Comparison of ENCODE assay signal across 31 mouse cellular contexts in genomic region chr17:50098297-50098696, GRCm38 (mm10).
DNase-seq lines count a peak whose midpoint lies in the region; ATAC-seq and TF ChIP-seq lines count a peak whose summit lies in the region.
"Had no signal": no experiment of that assay in that cellular context is flagged by ENCODE, and none has a peak within 500 bp of the region (broad histone marks: within the 10 kb centered on the region; RNA-seq: fewer than 3 reads in every experiment).

No protein-coding gene starts in this region.

- TF ChIP-seq POLR2A in CH12.LX (IDR thresholded peaks at IDR 0.05; ENCODE audit: low read depth, low read length): no peak

- DNase-seq in CH12.LX (ENCODE audit: extremely low read depth): no peak
- DNase-seq in splenic B cell, adult 2 months (ENCODE audit: low read depth, low spot score): peak; percentile 36
- no peak for DNase-seq in adrenal gland, adult 8-10 months
- DNase-seq in limb, embryonic 10.5 days (ENCODE audit: low spot score): no peak
- DNase-seq: adrenal gland, postnatal 10 days; cerebellum, adult 11-12 months; cerebellum, adult 9-11 months; gastrocnemius, adult 2 months; gastrocnemius, postnatal 36 days; heart, adult 2 months; heart, postnatal 10 days; kidney, adult 18-20 months; kidney, postnatal 4 days; liver, embryonic 13.5 days; lung, embryonic 14.5 days; lung, postnatal 14 days; right cerebral cortex, adult 18-20 months had no signal

- H3K9ac ChIP-seq in neural tube, embryonic 14.5 days (replicated peaks; ENCODE audit: low read depth, low read length): no peak overlapping the region
- no peak overlapping the region for H3K9ac ChIP-seq in neural tube, embryonic 15.5 days (replicated peaks)
- no peak overlapping the region; the same call in 1 of the 2 replicates for H3K9ac ChIP-seq in CH12.LX (ENCODE audit: insufficient read depth, low read depth)
- H3K9ac ChIP-seq: embryonic facial prominence, embryonic 13.5 days; heart, embryonic 13.5 days; hindbrain, embryonic 15.5 days; limb, embryonic 15.5 days; liver, embryonic 13.5 days; lung, embryonic 14.5 days; midbrain, embryonic 13.5 days; stomach, embryonic 15.5 days had no signal

- no peaks in the 10 kb centered on the region for H3K36me3 ChIP-seq in neural tube, embryonic 14.5 days (ENCODE audit: control insufficient read depth, insufficient read depth, low read length)
- no peaks in the 10 kb centered on the region for H3K36me3 ChIP-seq in neural tube, embryonic 15.5 days
- peaks cover 34 to 86% of the 10 kb centered on the region in 2 experiments for H3K36me3 ChIP-seq in CH12.LX (replicated peaks in 1 of 2; ENCODE audit: control insufficient read depth in 1 of 2, insufficient read depth in 1 of 2, low read length in 1 of 2)
- no peaks in the 10 kb centered on the region for H3K36me3 ChIP-seq in splenic B cell, adult 2 months (ENCODE audit: control insufficient read depth, insufficient read depth, low read length, poor library complexity, severe bottlenecking)
- H3K36me3 ChIP-seq in limb, embryonic 10.5 days: no peaks in the 10 kb centered on the region
- H3K36me3 ChIP-seq: embryonic facial prominence, embryonic 13.5 days; forebrain, embryonic 10.5 days; heart, embryonic 13.5 days; hindbrain, embryonic 10.5 days; hindbrain, embryonic 15.5 days; limb, embryonic 15.5 days; liver, embryonic 13.5 days; midbrain, embryonic 13.5 days; stomach, embryonic 15.5 days had no signal

- ATAC-seq in neural tube, embryonic 14.5 days (ENCODE audit: low read depth): 0 out of 2 replicates have a peak, but pooled peaks have one; percentile 11
- no peak for ATAC-seq in neural tube, embryonic 15.5 days (ENCODE audit: low FRiP score)
- peak; percentile 16 for ATAC-seq in granulocyte monocyte progenitor cell, adult 5-6 weeks (replicated peaks; ENCODE audit: poor library complexity, severe bottlenecking)
- ATAC-seq: activated CD4-positive, CD25-positive, alpha-beta regulatory T cell, adult 4 months; forebrain, embryonic 16.5 days; midbrain, embryonic 13.5 days had no signal

- H3K79me2 ChIP-seq in CH12.LX (replicated peaks; ENCODE audit: control insufficient read depth, extremely low read depth, insufficient read depth, poor library complexity, severe bottlenecking): peaks cover 87% of the 10 kb centered on the region

- no peak overlapping the region for H3K4me3 ChIP-seq in neural tube, embryonic 14.5 days (ENCODE audit: low read depth, low read length)
- H3K4me3 ChIP-seq in neural tube, embryonic 15.5 days (replicated peaks): no peak overlapping the region
- peak overlapping the region in 1 of 3 experiments; percentile 20 for H3K4me3 ChIP-seq in CH12.LX (replicated peaks in 1 of 3; ENCODE audit: low read depth in 2 of 3, low read length in 2 of 3, poor library complexity in 1 of 3)
- H3K4me3 ChIP-seq in limb, embryonic 10.5 days: no peak overlapping the region
- H3K4me3 ChIP-seq: embryonic facial prominence, embryonic 13.5 days; forebrain, embryonic 10.5 days; gastrocnemius, adult 2 months; heart, adult 2 months; heart, embryonic 13.5 days; hindbrain, embryonic 10.5 days; hindbrain, embryonic 15.5 days; limb, embryonic 15.5 days; liver, embryonic 13.5 days; megakaryocyte, embryonic 14.5 days; midbrain, embryonic 13.5 days; stomach, embryonic 15.5 days had no signal

- no peaks in the 10 kb centered on the region for H3K9me3 ChIP-seq in neural tube, embryonic 14.5 days (ENCODE audit: control insufficient read depth, low read length)
- H3K9me3 ChIP-seq in neural tube, embryonic 15.5 days (replicated peaks): no peaks in the 10 kb centered on the region
- no peaks in the 10 kb centered on the region for H3K9me3 ChIP-seq in CH12.LX (replicated peaks; ENCODE audit: low read length)
- H3K9me3 ChIP-seq in limb, embryonic 10.5 days (replicated peaks): no peaks in the 10 kb centered on the region
- H3K9me3 ChIP-seq: embryonic facial prominence, embryonic 13.5 days; forebrain, embryonic 10.5 days; heart, embryonic 13.5 days; hindbrain, embryonic 10.5 days; hindbrain, embryonic 15.5 days; limb, embryonic 15.5 days; liver, embryonic 13.5 days; megakaryocyte, embryonic 14.5 days; midbrain, embryonic 13.5 days; stomach, embryonic 15.5 days had no signal

- peak; percentile 41; the same call in 1 of the 2 replicates for TF ChIP-seq EP300 in CH12.LX (IDR thresholded peaks at IDR 0.05; ENCODE audit: low read length)

- H3K4me1 ChIP-seq in neural tube, embryonic 14.5 days (ENCODE audit: control insufficient read depth, insufficient read depth, low read length): no peaks in the 10 kb centered on the region; the same call in 1 of the 2 replicates
- peaks cover 14% of the 10 kb centered on the region for H3K4me1 ChIP-seq in neural tube, embryonic 15.5 days
- peaks cover 37 to 88% of the 10 kb centered on the region in 2 experiments for H3K4me1 ChIP-seq in CH12.LX (ENCODE audit: control insufficient read depth in 1 of 2, insufficient read depth in 2 of 2)
- H3K4me1 ChIP-seq in limb, embryonic 10.5 days: 0 out of 2 replicates have a peak, but pooled peaks cover 5% of the 10 kb centered on the region
- H3K4me1 ChIP-seq: limb, embryonic 15.5 days; megakaryocyte, embryonic 14.5 days; stomach, embryonic 15.5 days had no signal

- WGBS in neural tube, embryonic 14.5 days: 88% methylated on average over 6 of the region's 6 CpGs
- 91% methylated on average over 6 of the region's 6 CpGs for WGBS in neural tube, embryonic 15.5 days
- WGBS in limb, embryonic 10.5 days: 93% methylated on average over 6 of the region's 6 CpGs

- H3K4me2 ChIP-seq in neural tube, embryonic 14.5 days (ENCODE audit: low read depth, low read length): no peak overlapping the region
- H3K4me2 ChIP-seq in neural tube, embryonic 15.5 days: no peak overlapping the region
- H3K4me2 ChIP-seq in CH12.LX (ENCODE audit: insufficient read depth, low read depth, poor library complexity, severe bottlenecking): peak overlapping the region; percentile 48
- H3K4me2 ChIP-seq: embryonic facial prominence, embryonic 13.5 days; heart, embryonic 13.5 days; hindbrain, embryonic 15.5 days; limb, embryonic 15.5 days; liver, embryonic 13.5 days; lung, embryonic 14.5 days; midbrain, embryonic 13.5 days; stomach, embryonic 15.5 days had no signal

- TF ChIP-seq RAD21 in CH12.LX (IDR thresholded peaks at IDR 0.05; ENCODE audit: low read depth, low read length): no peak

- in situ Hi-C loops in CH12.LX (cut with MboI; ENCODE audit: low pct_ligation_motif_present, low pct_unique_long_range_greater_than_20kb, low sequenced_read_pairs): no loop called here

- H3K27ac ChIP-seq in neural tube, embryonic 14.5 days (ENCODE audit: low read depth, low read length): no peak overlapping the region
- H3K27ac ChIP-seq in neural tube, embryonic 15.5 days (replicated peaks): no peak overlapping the region
- peak overlapping the region; percentile 75 for H3K27ac ChIP-seq in CH12.LX (ENCODE audit: insufficient read depth, low read depth)
- no peak overlapping the region for H3K27ac ChIP-seq in limb, embryonic 10.5 days
- H3K27ac ChIP-seq: embryonic facial prominence, embryonic 13.5 days; forebrain, embryonic 10.5 days; gastrocnemius, adult 2 months; heart, adult 2 months; heart, embryonic 13.5 days; hindbrain, embryonic 10.5 days; hindbrain, embryonic 15.5 days; limb, embryonic 15.5 days; liver, embryonic 13.5 days; midbrain, embryonic 13.5 days; stomach, embryonic 15.5 days had no signal

- no peaks in the 10 kb centered on the region for H3K27me3 ChIP-seq in neural tube, embryonic 14.5 days (ENCODE audit: control insufficient read depth, insufficient read depth, low read length)
- H3K27me3 ChIP-seq in neural tube, embryonic 15.5 days (replicated peaks): no peaks in the 10 kb centered on the region
- no peaks in the 10 kb centered on the region for H3K27me3 ChIP-seq in CH12.LX (replicated peaks)
- no peaks in the 10 kb centered on the region for H3K27me3 ChIP-seq in splenic B cell, adult 2 months (ENCODE audit: control insufficient read depth, insufficient read depth, low read length, poor library complexity, severe bottlenecking)
- no peaks in the 10 kb centered on the region for H3K27me3 ChIP-seq in limb, embryonic 10.5 days (ENCODE audit: low read depth, poor library complexity, severe bottlenecking)
- H3K27me3 ChIP-seq: embryonic facial prominence, embryonic 13.5 days; heart, embryonic 13.5 days; hindbrain, embryonic 15.5 days; limb, embryonic 15.5 days; liver, embryonic 13.5 days; midbrain, embryonic 13.5 days; stomach, embryonic 15.5 days had no signal

- no peak for TF ChIP-seq CTCF in CH12.LX (conservative IDR thresholded peaks at IDR 0.05 in 1 of 2, IDR thresholded peaks at IDR 0.05 in 1 of 2; ENCODE audit: low read depth in 2 of 2, low read length in 2 of 2)

- dilution Hi-C loops in CH12.LX (cut with MboI; ENCODE audit: extremely low pct_ligation_motif_present, extremely low pct_unique_long_range_greater_than_20kb, low sequenced_read_pairs): no loop called here

TF ChIP-seq in CH12.LX, 34 proteins besides CTCF, POLR2A, EP300 and RAD21 (continues in another document):
- TF ChIP-seq USF1 (IDR thresholded peaks at IDR 0.05; ENCODE audit: low read depth, low read length): peak; percentile 78
- TF ChIP-seq CHD2 (IDR thresholded peaks at IDR 0.05; ENCODE audit: low read length): peak; percentile 22; the same call in 1 of the 2 replicates
- no peak for TF ChIP-seq HCFC1 (IDR thresholded peaks at IDR 0.05; ENCODE audit: low read depth, low read length)
- 0 out of 2 replicates have a peak, but pooled peaks have one; percentile 42 for TF ChIP-seq MAX (IDR thresholded peaks at IDR 0.05; ENCODE audit: low read length)
- TF ChIP-seq RCOR1 (conservative IDR thresholded peaks at IDR 0.05; ENCODE audit: low read depth, low read length): no peak
- TF ChIP-seq ETS1 (conservative IDR thresholded peaks at IDR 0.05; ENCODE audit: low read depth, low read length): peak; percentile 53
- peak; percentile 85 for TF ChIP-seq BHLHE40 (IDR thresholded peaks at IDR 0.05; ENCODE audit: low read depth, low read length)
- peak; percentile 73 for TF ChIP-seq USF2 (conservative IDR thresholded peaks at IDR 0.05; ENCODE audit: low read depth, low read length)
- peak; percentile 41; the same call in 1 of the 2 replicates for TF ChIP-seq MAFK (IDR thresholded peaks at IDR 0.05; ENCODE audit: insufficient replicate concordance, low read length)
- TF ChIP-seq ZC3H11A (IDR thresholded peaks at IDR 0.05; ENCODE audit: low read depth, low read length): no peak
- TF ChIP-seq MEF2A (IDR thresholded peaks at IDR 0.05; ENCODE audit: borderline replicate concordance, low read depth, low read length): peak; percentile 47; the same call in 1 of the 2 replicates
- TF ChIP-seq MAZ (IDR thresholded peaks at IDR 0.05; ENCODE audit: low read depth, low read length): no peak
- no peak for TF ChIP-seq ZMIZ1 (IDR thresholded peaks at IDR 0.05; ENCODE audit: low read depth, low read length)
- no peak for TF ChIP-seq NELFE (IDR thresholded peaks at IDR 0.05; ENCODE audit: low read depth, low read length)
- 0 out of 2 replicates have a peak, but pooled peaks have one; percentile 3 for TF ChIP-seq UBTF (IDR thresholded peaks at IDR 0.05; ENCODE audit: low read depth, low read length)
- 0 out of 2 replicates have a peak, but pooled peaks have one; percentile 11 for TF ChIP-seq MYC (IDR thresholded peaks at IDR 0.05; ENCODE audit: low read depth, low read length)
